Mouse (Mus musculus): ENCODE data around the gene Palm2.

Palm2 gene

GRCm38 (mm10) chr4:57675387-57675786 lies 241.3 kb downstream of the Palm2 start:
- H3K27me3 ChIP-seq (ENCODE audit: insufficient read depth, low read length): peaks cover 7% of the 10 kb centered on the region; the same call in 1 of the 2 replicates
- no peaks in the 10 kb centered on the region for H3K9me3 ChIP-seq (ENCODE audit: low read length)
- H3K4me1 ChIP-seq (replicated peaks; ENCODE audit: low read depth, low read length): peaks cover 62% of the 10 kb centered on the region
- no peaks in the 10 kb centered on the region for H3K36me3 ChIP-seq (ENCODE audit: insufficient read depth, low read length)
- H3K4me3 ChIP-seq (replicated peaks; ENCODE audit: low read length): peak overlapping the region; percentile 63
- TF ChIP-seq CTCF (conservative IDR thresholded peaks at IDR 0.05; ENCODE audit: low read length) (no peak), POU5F1 (IDR thresholded peaks at IDR 0.05; ENCODE audit: borderline replicate concordance, low read length) (no peak), NANOG (IDR thresholded peaks at IDR 0.05; ENCODE audit: borderline replicate concordance, low read length) (no peak)

- no peaks in the 10 kb centered on the region for H3K36me3 ChIP-seq (ENCODE audit: insufficient read depth, low read length)
- TF ChIP-seq POU5F1 (IDR thresholded peaks at IDR 0.05; ENCODE audit: borderline replicate concordance, low read length) (no peak), CTCF (conservative IDR thresholded peaks at IDR 0.05; ENCODE audit: low read length) (no peak), NANOG (IDR thresholded peaks at IDR 0.05; ENCODE audit: borderline replicate concordance, low read length) (no peak)
- H3K4me1 ChIP-seq (replicated peaks; ENCODE audit: low read depth, low read length): peaks cover 83% of the 10 kb centered on the region
- no peaks in the 10 kb centered on the region for H3K9me3 ChIP-seq (ENCODE audit: low read length)
- H3K27me3 ChIP-seq (ENCODE audit: insufficient read depth, low read length): peaks cover 7% of the 10 kb centered on the region; the same call in 1 of the 2 replicates
- H3K4me3 ChIP-seq (replicated peaks; ENCODE audit: low read length): no peak overlapping the region
Measured at GRCm38 (mm10) chr4:57677916-57678315, 243.9 kb downstream of the Palm2 start.

DNA sequence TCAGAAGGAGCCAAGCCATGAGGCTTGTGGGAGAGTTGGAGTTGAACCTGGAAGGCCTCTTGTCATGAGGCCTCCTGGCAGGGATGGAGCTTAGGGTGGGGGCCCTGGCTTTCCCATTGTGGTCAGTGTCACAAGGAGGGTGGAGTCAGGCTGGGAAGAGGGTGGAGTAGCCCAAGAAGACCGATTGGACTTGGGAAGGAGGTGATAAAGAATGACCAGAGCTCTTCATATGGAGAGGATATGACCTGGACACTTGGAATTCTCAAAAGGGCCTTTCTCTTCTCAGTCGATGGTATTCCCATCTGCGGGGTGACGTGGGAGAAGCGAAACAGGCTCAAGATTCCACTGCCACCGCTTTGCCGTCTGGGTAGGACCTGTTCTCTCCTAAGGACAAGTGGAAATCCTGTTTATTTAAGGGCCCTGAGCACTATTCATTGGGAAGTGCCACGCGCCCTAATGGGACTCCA lies 245.0 kb downstream of the Palm2 start:
- H3K36me3 ChIP-seq (ENCODE audit: insufficient read depth, low read length): no peaks in the 10 kb centered on the region
- H3K4me1 ChIP-seq (replicated peaks; ENCODE audit: low read depth, low read length): peaks cover 87% of the 10 kb centered on the region
- TF ChIP-seq POU5F1 (IDR thresholded peaks at IDR 0.05; ENCODE audit: borderline replicate concordance, low read length) (no peak), NANOG (IDR thresholded peaks at IDR 0.05; ENCODE audit: borderline replicate concordance, low read length) (no peak), CTCF (conservative IDR thresholded peaks at IDR 0.05; ENCODE audit: low read length) (no peak)
- no peaks in the 10 kb centered on the region for H3K9me3 ChIP-seq (ENCODE audit: low read length)
- H3K27me3 ChIP-seq (ENCODE audit: insufficient read depth, low read length): peaks cover 7% of the 10 kb centered on the region; the same call in 1 of the 2 replicates
- H3K4me3 ChIP-seq (replicated peaks; ENCODE audit: low read length): no peak overlapping the region

- H3K36me3 ChIP-seq (ENCODE audit: insufficient read depth, low read length): no peaks in the 10 kb centered on the region
- H3K9me3 ChIP-seq (ENCODE audit: low read length): no peaks in the 10 kb centered on the region
- H3K4me3 ChIP-seq (replicated peaks; ENCODE audit: low read length): no peak overlapping the region
- H3K27me3 ChIP-seq (ENCODE audit: insufficient read depth, low read length): peaks cover 7% of the 10 kb centered on the region; the same call in 1 of the 2 replicates
- TF ChIP-seq CTCF (conservative IDR thresholded peaks at IDR 0.05; ENCODE audit: low read length) (no peak), NANOG (IDR thresholded peaks at IDR 0.05; ENCODE audit: borderline replicate concordance, low read length) (no peak), POU5F1 (IDR thresholded peaks at IDR 0.05; ENCODE audit: borderline replicate concordance, low read length) (no peak)
- H3K4me1 ChIP-seq (replicated peaks; ENCODE audit: low read depth, low read length): peaks cover 87% of the 10 kb centered on the region
Measured at GRCm38 (mm10) chr4:57680186-57680585, 246.1 kb downstream of the Palm2 start.

- H3K27me3 ChIP-seq (ENCODE audit: insufficient read depth, low read length): peaks cover 7% of the 10 kb centered on the region; the same call in 1 of the 2 replicates
- H3K4me1 ChIP-seq (replicated peaks; ENCODE audit: low read depth, low read length): peaks cover 88% of the 10 kb centered on the region
- no peaks in the 10 kb centered on the region for H3K36me3 ChIP-seq (ENCODE audit: insufficient read depth, low read length)
- H3K4me3 ChIP-seq (replicated peaks; ENCODE audit: low read length): peak overlapping the region; percentile 30; the same call in 1 of the 2 replicates
- no peaks in the 10 kb centered on the region for H3K9me3 ChIP-seq (ENCODE audit: low read length)
- no peak for TF ChIP-seq NANOG (IDR thresholded peaks at IDR 0.05; ENCODE audit: borderline replicate concordance, low read length)
- TF ChIP-seq POU5F1 (IDR thresholded peaks at IDR 0.05; ENCODE audit: borderline replicate concordance, low read length): no peak
- no peak for TF ChIP-seq CTCF (conservative IDR thresholded peaks at IDR 0.05; ENCODE audit: low read length)
Measured at GRCm38 (mm10) chr4:57681511-57681910, 247.5 kb downstream of the Palm2 start.

DNA sequence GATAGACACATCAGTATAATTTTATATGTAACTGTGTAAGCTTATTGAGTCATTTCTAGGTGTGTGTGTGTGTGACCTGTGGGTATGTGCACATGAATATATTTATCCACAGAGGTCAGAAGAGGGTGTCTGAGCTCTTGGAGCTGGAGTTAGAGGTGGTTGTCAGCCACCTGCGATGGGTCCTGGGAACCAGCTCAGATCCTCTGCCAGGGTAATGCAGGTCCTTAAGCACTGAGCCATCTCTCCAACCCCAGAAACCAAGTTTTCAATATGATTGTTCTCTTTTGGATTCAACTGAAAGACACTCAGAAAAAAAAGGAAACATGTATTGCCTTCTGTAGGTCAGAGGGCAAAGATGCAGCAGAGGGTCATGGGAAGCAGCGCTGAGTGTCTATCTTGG lies 248.3 kb downstream of the Palm2 start:
- Histone ChIP-seq H3K9me3 (ENCODE audit: low read length) (no peaks in the 10 kb centered on the region), H3K4me3 (replicated peaks; ENCODE audit: low read length) (no peak overlapping the region), H3K27me3 (ENCODE audit: insufficient read depth, low read length) (peaks cover 7% of the 10 kb centered on the region; the same call in 1 of the 2 replicates), H3K36me3 (ENCODE audit: insufficient read depth, low read length) (no peaks in the 10 kb centered on the region), H3K4me1 (replicated peaks; ENCODE audit: low read depth, low read length) (peaks cover 90% of the 10 kb centered on the region)
- TF ChIP-seq NANOG (IDR thresholded peaks at IDR 0.05; ENCODE audit: borderline replicate concordance, low read length) (no peak), CTCF (conservative IDR thresholded peaks at IDR 0.05; ENCODE audit: low read length) (no peak), POU5F1 (IDR thresholded peaks at IDR 0.05; ENCODE audit: borderline replicate concordance, low read length) (no peak)

GRCm38 (mm10) chr4:57682944-57683343 lies 248.9 kb downstream of the Palm2 start:
- TF ChIP-seq CTCF (conservative IDR thresholded peaks at IDR 0.05; ENCODE audit: low read length) (no peak), POU5F1 (IDR thresholded peaks at IDR 0.05; ENCODE audit: borderline replicate concordance, low read length) (no peak), NANOG (IDR thresholded peaks at IDR 0.05; ENCODE audit: borderline replicate concordance, low read length) (no peak)
- no peak overlapping the region for H3K4me3 ChIP-seq (replicated peaks; ENCODE audit: low read length)
- H3K4me1 ChIP-seq (replicated peaks; ENCODE audit: low read depth, low read length): peaks cover 90% of the 10 kb centered on the region
- H3K9me3 ChIP-seq (ENCODE audit: low read length): no peaks in the 10 kb centered on the region
- no peaks in the 10 kb centered on the region for H3K36me3 ChIP-seq (ENCODE audit: insufficient read depth, low read length)
- peaks cover 6% of the 10 kb centered on the region; the same call in 1 of the 2 replicates for H3K27me3 ChIP-seq (ENCODE audit: insufficient read depth, low read length)

GRCm38 (mm10) chr4:57684676-57685215 lies 250.7 kb downstream of the Palm2 start:
- peaks cover 94% of the 10 kb centered on the region for H3K4me1 ChIP-seq (replicated peaks; ENCODE audit: low read depth, low read length)
- H3K4me3 ChIP-seq (replicated peaks; ENCODE audit: low read length): no peak overlapping the region
- H3K27me3 ChIP-seq (ENCODE audit: insufficient read depth, low read length): no peaks in the 10 kb centered on the region
- TF ChIP-seq POU5F1 (IDR thresholded peaks at IDR 0.05; ENCODE audit: borderline replicate concordance, low read length): no peak
- no peak for TF ChIP-seq CTCF (conservative IDR thresholded peaks at IDR 0.05; ENCODE audit: low read length)
- TF ChIP-seq NANOG (IDR thresholded peaks at IDR 0.05; ENCODE audit: borderline replicate concordance, low read length): no peak
- H3K36me3 ChIP-seq (ENCODE audit: insufficient read depth, low read length): no peaks in the 10 kb centered on the region
- H3K9me3 ChIP-seq (ENCODE audit: low read length): no peaks in the 10 kb centered on the region

All from E14TG2a.4 (cell line).